ENCODE assay signal across 16 mouse cellular contexts in the genomic region with DNA sequence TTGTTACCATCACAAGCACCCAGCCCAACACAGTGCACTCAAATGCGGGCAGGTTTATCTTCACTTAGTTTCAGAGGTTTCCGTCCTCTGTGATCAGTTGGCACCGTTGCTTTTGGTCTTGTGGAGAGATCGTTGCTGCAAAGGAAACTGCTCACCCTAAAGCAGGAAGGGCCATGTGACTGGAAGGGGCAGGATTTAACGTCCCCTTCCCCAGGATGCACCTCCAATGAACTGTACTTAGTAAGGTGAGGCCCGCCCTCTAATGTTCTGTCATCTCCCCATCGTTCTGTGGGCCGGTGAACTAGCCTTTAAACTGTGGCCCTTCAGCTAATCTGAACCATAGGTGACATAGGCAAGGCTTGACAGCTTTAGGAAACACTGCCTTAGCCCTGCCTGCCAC.
DNase-seq lines count a peak whose midpoint lies in the region; ATAC-seq and TF ChIP-seq lines count a peak whose summit lies in the region.
"Had no signal": no experiment of that assay in that cellular context is flagged by ENCODE, and none has a peak within 500 bp of the region (broad histone marks: within the 10 kb centered on the region; RNA-seq: fewer than 3 reads in every experiment).

No protein-coding gene starts in this region.

- no peaks in the 10 kb centered on the region for H3K27me3 ChIP-seq in intestine, postnatal 0 days (replicated peaks; ENCODE audit: control insufficient read depth, insufficient read depth, low read length)
- no peaks in the 10 kb centered on the region for H3K27me3 ChIP-seq in intestine, embryonic 16.5 days (replicated peaks; ENCODE audit: control insufficient read depth, insufficient read depth, low read length)
- H3K27me3 ChIP-seq in small intestine, adult 2 months (ENCODE audit: control insufficient read depth, insufficient read depth, low read length) = no peaks in the 10 kb centered on the region
- H3K27me3 ChIP-seq in kidney, adult 2 months (replicated peaks; ENCODE audit: control insufficient read depth, insufficient read depth, low read length) = no peaks in the 10 kb centered on the region
- H3K27me3 ChIP-seq: limb, embryonic 15.5 days; neural tube, embryonic 15.5 days had no signal

- ATAC-seq in intestine, postnatal 0 days = no peak
- no peak for ATAC-seq in intestine, embryonic 16.5 days
- ATAC-seq in hematopoietic stem cell, adult 5-6 weeks (replicated peaks in 1 of 2; ENCODE audit: insufficient read depth in 1 of 2, low FRiP score in 2 of 2, low TSS enrichment in 1 of 2, low read depth in 1 of 2, poor library complexity in 2 of 2, severe bottlenecking in 2 of 2) = peak; percentile 71 to 75

- TF ChIP-seq CTCF in intestine, postnatal 0 days (IDR thresholded peaks at IDR 0.05; ENCODE audit: low read depth) = no peak
- no peak for TF ChIP-seq CTCF in small intestine, adult 2 months (IDR thresholded peaks at IDR 0.05; ENCODE audit: extremely low read depth, insufficient read length, insufficient replicate concordance, low read depth, low read length)
- no peak for TF ChIP-seq CTCF in kidney, adult 2 months (conservative IDR thresholded peaks at IDR 0.05; ENCODE audit: insufficient read depth, insufficient read length, low read depth, low read length)

- no peak overlapping the region for H3K4me3 ChIP-seq in intestine, postnatal 0 days (ENCODE audit: low read depth, low read length)
- no peak overlapping the region for H3K4me3 ChIP-seq in intestine, embryonic 16.5 days (ENCODE audit: low read length)
- H3K4me3 ChIP-seq in small intestine, adult 2 months (ENCODE audit: low read depth, low read length) = no peak overlapping the region
- no peak overlapping the region for H3K4me3 ChIP-seq in kidney, adult 2 months (ENCODE audit: insufficient read depth, low read depth, low read length)
- H3K4me3 ChIP-seq: layer of hippocampus, adult 2 months; limb, embryonic 15.5 days; neural tube, embryonic 15.5 days had no signal

- no peak for DNase-seq in gastrocnemius, adult 18-20 months (ENCODE audit: low spot score)
- no peak for DNase-seq in kidney, adult 2 months
- no peak for DNase-seq in layer of hippocampus, adult 9-11 months
- DNase-seq in frontal cortex, postnatal 14 days (ENCODE audit: low spot score in 2 of 2) = no peak
- DNase-seq: adrenal gland, adult 2 months; cerebellum, adult 2 months; embryo, embryonic 11 days; lung, adult 2 months; right cerebral cortex, adult 18-20 months had no signal

- no peaks in the 10 kb centered on the region for H3K36me3 ChIP-seq in intestine, postnatal 0 days (ENCODE audit: control insufficient read depth, insufficient read depth)
- H3K36me3 ChIP-seq in intestine, embryonic 16.5 days (ENCODE audit: control insufficient read depth, insufficient read depth, low read length) = no peaks in the 10 kb centered on the region
- no peaks in the 10 kb centered on the region for H3K36me3 ChIP-seq in small intestine, adult 2 months (ENCODE audit: control insufficient read depth, insufficient read depth, low read length)
- H3K36me3 ChIP-seq in kidney, adult 2 months (ENCODE audit: control insufficient read depth, insufficient read depth, low read length) = no peaks in the 10 kb centered on the region
- H3K36me3 ChIP-seq: limb, embryonic 15.5 days; neural tube, embryonic 15.5 days had no signal

- no peak overlapping the region for H3K9ac ChIP-seq in intestine, postnatal 0 days (ENCODE audit: low read depth, low read length)
- no peak overlapping the region for H3K9ac ChIP-seq in intestine, embryonic 16.5 days (ENCODE audit: low read depth, low read length)
- H3K9ac ChIP-seq: limb, embryonic 15.5 days; neural tube, embryonic 15.5 days had no signal

- 61% methylated on average over 8 of the region's 8 CpGs for whole genome bisulfite sequencing in intestine, postnatal 0 days
- 77% methylated on average over 8 of the region's 8 CpGs for WGBS in intestine, embryonic 16.5 days
- 30% methylated on average over 8 of the region's 8 CpGs for WGBS in small intestine, adult 2 months
- WGBS in kidney, adult 2 months = 48% methylated on average over 8 of the region's 8 CpGs

- peak overlapping the region; percentile 54; the same call in 1 of the 2 replicates for H3K27ac ChIP-seq in intestine, postnatal 0 days (ENCODE audit: low read depth, low read length)
- H3K27ac ChIP-seq in intestine, embryonic 16.5 days (ENCODE audit: low read length) = no peak overlapping the region
- H3K27ac ChIP-seq in small intestine, adult 2 months (ENCODE audit: insufficient read depth, low read depth, low read length) = 0 out of 2 replicates have a peak overlapping the region, but pooled peaks have one; percentile 44
- H3K27ac ChIP-seq in kidney, adult 2 months (ENCODE audit: insufficient read depth, low read depth, low read length) = no peak overlapping the region
- H3K27ac ChIP-seq: layer of hippocampus, adult 2 months; limb, embryonic 15.5 days; neural tube, embryonic 15.5 days had no signal

- H3K4me2 ChIP-seq in intestine, postnatal 0 days (replicated peaks; ENCODE audit: low read depth) = no peak overlapping the region
- no peak overlapping the region for H3K4me2 ChIP-seq in intestine, embryonic 16.5 days (ENCODE audit: low read depth, low read length)
- H3K4me2 ChIP-seq: limb, embryonic 15.5 days; neural tube, embryonic 15.5 days had no signal

- H3K4me1 ChIP-seq in intestine, postnatal 0 days (replicated peaks; ENCODE audit: control insufficient read depth, insufficient read depth, low read length) = 0 out of 2 replicates have a peak, but pooled peaks cover 4% of the 10 kb centered on the region
- peaks cover 15% of the 10 kb centered on the region for H3K4me1 ChIP-seq in intestine, embryonic 16.5 days (ENCODE audit: control insufficient read depth, insufficient read depth, low read length)
- H3K4me1 ChIP-seq in small intestine, adult 2 months (ENCODE audit: control insufficient read depth, insufficient read depth, insufficient read length, low read length) = peaks cover 13% of the 10 kb centered on the region; the same call in 1 of the 2 replicates
- peaks cover 32% of the 10 kb centered on the region for H3K4me1 ChIP-seq in kidney, adult 2 months (ENCODE audit: control insufficient read depth, insufficient read depth, low read length)
- H3K4me1 ChIP-seq: limb, embryonic 15.5 days had no signal

- TF ChIP-seq POLR2A in small intestine, adult 2 months (IDR thresholded peaks at IDR 0.05; ENCODE audit: low read depth, low read length) = no peak
- TF ChIP-seq POLR2A in kidney, adult 2 months (IDR thresholded peaks at IDR 0.05; ENCODE audit: low read depth, low read length) = no peak

- no peaks in the 10 kb centered on the region for H3K9me3 ChIP-seq in intestine, postnatal 0 days (ENCODE audit: control insufficient read depth)
- no peaks in the 10 kb centered on the region for H3K9me3 ChIP-seq in intestine, embryonic 16.5 days (ENCODE audit: control insufficient read depth, low read length)
- H3K9me3 ChIP-seq: limb, embryonic 15.5 days; neural tube, embryonic 15.5 days had no signal

Comparison
In these comparisons a context has a peak if more than half of its experiments do, and no peak if none do; other contexts are left out.
1. H3K27ac ChIP-seq: peak in intestine, postnatal 0 days (single experiment) and small intestine, adult 2 months (single experiment); none in intestine, embryonic 16.5 days (single experiment) and kidney, adult 2 months (single experiment).
2. ATAC-seq: peak in hematopoietic stem cell, adult 5-6 weeks (2 of 2); none in intestine, postnatal 0 days (single experiment) and intestine, embryonic 16.5 days (single experiment).